Mouse (Mus musculus): Measurements from ENCODE around the gene Eef1akmt2.

DNA sequence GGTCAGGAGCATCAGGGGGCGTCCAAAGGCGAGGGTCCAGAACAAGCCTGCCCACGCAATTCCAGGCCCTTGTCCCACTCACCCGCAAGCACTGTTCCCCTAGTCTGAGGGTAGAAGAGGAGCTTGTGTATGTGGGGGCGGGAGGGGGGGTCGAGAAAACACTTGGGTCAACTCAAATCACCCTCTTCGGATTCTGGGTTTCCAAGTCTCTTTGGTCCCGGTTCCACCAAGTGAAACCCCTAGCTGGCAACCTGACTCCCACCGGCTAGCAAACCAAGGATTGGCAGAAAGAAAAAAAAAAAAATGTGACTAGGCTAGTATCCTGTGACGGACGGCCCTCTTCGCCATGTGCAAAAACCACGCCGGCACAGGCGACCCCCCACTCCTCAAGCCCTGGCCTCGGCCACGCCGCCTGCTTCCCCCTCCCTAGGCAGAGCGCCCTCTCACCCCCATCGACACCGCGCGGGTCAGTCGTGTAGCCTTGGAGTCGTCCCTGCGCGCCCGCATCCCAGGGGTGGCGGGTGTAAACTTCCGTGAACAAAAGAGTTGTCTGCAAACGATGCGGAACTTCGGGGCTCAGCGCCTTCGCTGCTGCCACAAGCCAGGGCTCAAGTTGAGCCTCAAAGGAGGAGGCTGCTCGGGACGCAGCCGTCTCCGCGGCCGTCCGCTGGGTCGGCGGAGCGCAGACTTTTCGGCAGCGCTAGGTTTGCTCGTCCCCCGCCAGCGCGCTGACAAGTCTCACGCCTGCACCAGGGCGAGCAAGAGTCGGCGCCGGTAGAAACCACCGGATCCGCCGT is 39.7 kb downstream of the Eef1akmt2 start:
- TF ChIP-seq POLR2A (IDR thresholded peaks at IDR 0.05; ENCODE audit: low read depth, low read length) (no peak), CTCF (conservative IDR thresholded peaks at IDR 0.05 in 1 of 2, IDR thresholded peaks at IDR 0.05 in 1 of 2; ENCODE audit: low read depth in 2 of 2, low read length in 2 of 2) (no peak; a peak in 1 of 4 replicates), MEF2A (IDR thresholded peaks at IDR 0.05; ENCODE audit: borderline replicate concordance, low read depth, low read length) (0 out of 2 replicates have a peak, but pooled peaks have one; percentile 19), HCFC1 (IDR thresholded peaks at IDR 0.05; ENCODE audit: low read depth, low read length) (no peak), TBP (conservative IDR thresholded peaks at IDR 0.05; ENCODE audit: low read depth, low read length) (no peak), RCOR1 (conservative IDR thresholded peaks at IDR 0.05; ENCODE audit: low read depth, low read length) (0 out of 2 replicates have a peak, but pooled peaks have one; percentile 48), E2F4 (IDR thresholded peaks at IDR 0.05; ENCODE audit: insufficient replicate concordance, low read depth, low read length) (no peak), UBTF (IDR thresholded peaks at IDR 0.05; ENCODE audit: low read depth, low read length) (no peak), MYC (IDR thresholded peaks at IDR 0.05; ENCODE audit: low read depth, low read length) (0 out of 2 replicates have a peak, but pooled peaks have one; percentile 17), NRF1 (IDR thresholded peaks at IDR 0.05; ENCODE audit: low read depth, low read length) (no peak; the same call in 1 of the 2 replicates)
